Mouse (Mus musculus) embryonic facial prominence, embryonic 12.5 days (tissue): ENCODE results near the gene Nxnl1. TPM values are rescaled to one million over a fixed set of nuclear protein-coding genes. Genes with fewer than 3 reads are reported as not detected.

Experiments
- ATAC-seq: fragments of 200-750 bp; cut with Nextera tagmentation; 2 replicates; pipeline ENCODE4 v1.8.0; 2017; ENCODE audit not compliant: insufficient number of reproducible peaks, insufficient read depth, low FRiP score, low TSS enrichment
- H3K27ac ChIP-seq: fragments of 300-500 bp; sonication (generic); 2 replicates; pipeline ENCODE4 v1.5.1; 2016; ENCODE audit warnings: mild to moderate bottlenecking
- H3K27me3 ChIP-seq: fragments of 300-500 bp; sonication (generic); 2 replicates; pipeline ENCODE4 v1.6.1; 2016; ENCODE audit warnings: mild to moderate bottlenecking, moderate library complexity
- H3K36me3 ChIP-seq: fragments of 300-500 bp; sonication (generic); 2 replicates; pipeline ENCODE4 v1.6.1; 2016; ENCODE audit warnings: mild to moderate bottlenecking
- H3K4me1 ChIP-seq: fragments of 300-500 bp; sonication (generic); 2 replicates; pipeline ENCODE4 v1.6.1; 2016
- H3K4me2 ChIP-seq: fragments of 300-500 bp; sonication (generic); replicated peaks from 2 replicates; pipeline ENCODE4 v1.6.1; 2016; ENCODE audit warnings: mild to moderate bottlenecking, moderate library complexity
- H3K4me3 ChIP-seq: fragments of 300-500 bp; sonication (generic); 2 replicates; pipeline ENCODE4 v1.5.1; 2016; ENCODE audit warnings: mild to moderate bottlenecking
- H3K9ac ChIP-seq: fragments of 300-500 bp; sonication (generic); 2 replicates; pipeline ENCODE4 v1.6.1; 2016; ENCODE audit warnings: mild to moderate bottlenecking, moderate library complexity
- H3K9me3 ChIP-seq: fragments of 300-500 bp; sonication (generic); 2 replicates; pipeline ENCODE4 v1.6.1; 2016; ENCODE audit warnings: mild to moderate bottlenecking, moderate library complexity
- WGBS: fragments of 180-500 bp; shearing (Covaris S2); methylation state at CpG from one replicate; pipeline ENCODE4 v1.1.7; 2016; 5-methylcytosine and 5-hydroxymethylcytosine counted together
- polyA plus RNA-seq: library from polyadenylated mRNA; unstranded; fragments of >200 nt; fragmentation: Nextera tagmentation; extraction: Ambion mirVana; gene quantifications from 2 replicates; pipeline ENCODE4 v1.2.1, GENCODE M21; 2016

Nxnl1 gene
- polyA plus RNA-seq, 1 experiment from 2014 or later = not detected

DNA sequence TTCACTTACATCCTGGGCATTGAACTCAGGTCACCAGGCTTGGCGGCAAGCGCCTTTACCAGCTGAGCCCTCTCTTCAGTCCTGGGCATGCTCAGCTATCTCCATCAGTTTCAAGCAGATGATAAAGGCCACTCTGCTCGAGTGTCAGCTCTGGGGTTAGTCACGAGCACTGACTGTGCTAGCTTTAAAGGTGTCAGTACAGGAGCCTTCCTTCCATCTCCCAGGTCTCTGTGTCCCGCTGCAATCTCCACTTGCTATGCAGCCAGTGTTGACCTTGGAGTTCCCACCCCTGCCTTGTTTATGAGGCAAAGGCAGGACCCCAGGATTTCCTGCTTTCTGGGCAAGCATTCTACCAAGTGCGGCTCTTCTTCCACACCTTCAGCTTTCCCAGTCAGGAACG is 1.2 kb upstream of the Nxnl1 start:
- WGBS = 69% methylated on average over 7 of the region's 7 CpGs
- no peaks in the 10 kb centered on the region for H3K36me3 ChIP-seq
- H3K27ac ChIP-seq = no peak overlapping the region

DNA sequence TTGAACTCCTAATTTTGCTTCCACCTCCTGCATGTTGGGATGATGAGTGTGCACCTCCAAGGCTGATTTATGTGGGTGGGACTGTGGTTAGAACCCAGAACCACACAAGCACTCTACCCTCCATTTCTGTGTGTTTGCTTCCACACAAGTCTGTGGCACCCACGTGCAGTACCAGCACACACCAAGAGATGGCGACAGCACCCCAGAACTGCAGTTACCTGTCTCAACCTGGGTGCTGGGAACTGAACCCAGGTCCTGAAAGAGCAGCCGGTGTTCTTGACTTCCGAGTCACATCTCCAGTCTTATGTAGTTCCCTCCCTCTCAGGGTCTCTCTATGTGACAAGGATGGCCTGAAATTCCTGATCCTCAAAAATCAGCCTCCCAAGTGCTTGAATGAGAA is 2.4 kb downstream of the Nxnl1 start:
- Histone ChIP-seq H3K27ac (no peak overlapping the region), H3K9me3 (no peaks in the 10 kb centered on the region), H3K9ac (no peak overlapping the region), H3K4me1 (peaks cover 6% of the 10 kb centered on the region; the same call in 1 of the 2 replicates), H3K27me3 (peaks cover 70% of the 10 kb centered on the region), H3K4me3 (no peak overlapping the region), H3K36me3 (no peaks in the 10 kb centered on the region), H3K4me2 (no peak overlapping the region)
- WGBS = 90% methylated on average over 4 of the region's 4 CpGs
- ATAC-seq = no peak

More for the DNA sequence above, 1.2 kb upstream of the Nxnl1 start:
- Histone ChIP-seq H3K4me3 (no peak overlapping the region), H3K4me2 (no peak overlapping the region), H3K9me3 (no peaks in the 10 kb centered on the region), H3K4me1 (peaks cover 16% of the 10 kb centered on the region; the same call in 1 of the 2 replicates), H3K27me3 (peaks cover 40% of the 10 kb centered on the region), H3K9ac (no peak overlapping the region)
- no peak for ATAC-seq

DNA sequence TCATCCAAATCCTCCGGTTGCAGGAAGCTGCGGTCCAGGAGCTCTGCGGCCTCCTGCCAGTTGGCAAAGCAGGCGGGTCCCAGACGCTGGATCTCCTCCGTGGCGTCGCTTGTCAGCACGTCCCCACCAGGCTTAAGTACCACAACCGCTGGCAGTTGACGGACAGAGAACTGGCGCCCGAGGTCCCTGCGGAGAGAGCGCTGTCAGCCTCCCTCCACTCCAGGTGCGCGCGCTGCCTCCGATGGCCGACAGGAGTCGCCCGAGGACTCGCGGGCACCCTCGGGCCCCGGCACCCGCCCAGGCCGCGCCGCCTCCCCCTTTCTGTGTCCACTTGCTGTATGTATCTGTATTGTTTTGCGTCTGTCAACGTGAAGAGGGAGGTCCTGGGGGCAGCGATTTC is 3.6 kb downstream of the Nxnl1 start:
- Histone ChIP-seq H3K4me3 (peak overlapping the region; percentile 23), H3K4me1 (peaks cover 7% of the 10 kb centered on the region; the same call in 1 of the 2 replicates), H3K36me3 (no peaks in the 10 kb centered on the region), H3K27me3 (peaks cover 70% of the 10 kb centered on the region), H3K9me3 (no peaks in the 10 kb centered on the region), H3K9ac (0 out of 2 replicates have a peak overlapping the region, but pooled peaks have one; percentile 10), H3K27ac (no peak overlapping the region), H3K4me2 (peak overlapping the region; percentile 46)
- under 1% methylated on average over 33 of the region's 33 CpGs for WGBS
- ATAC-seq = no peak

DNA sequence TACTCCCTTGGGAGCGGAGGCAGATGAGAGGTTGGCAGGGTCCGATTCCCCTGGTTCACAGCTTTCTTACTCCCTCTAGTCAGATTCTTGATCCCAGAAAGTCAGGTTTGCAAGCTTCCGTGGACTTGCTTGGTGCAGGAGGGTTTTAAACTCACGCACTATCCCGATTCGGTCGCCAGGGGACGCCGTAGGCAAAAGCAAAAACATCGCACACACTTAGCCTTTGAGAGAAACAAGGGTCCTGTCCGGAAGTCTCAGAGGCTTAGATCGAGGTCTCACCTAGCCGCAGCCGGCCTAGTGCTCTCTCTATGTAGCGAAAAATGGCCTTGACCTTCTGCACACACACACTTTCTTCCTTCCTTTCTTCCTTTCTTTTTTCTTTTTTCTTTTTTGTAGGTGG is 5.0 kb downstream of the Nxnl1 start:
- H3K27ac ChIP-seq = no peak overlapping the region
- no peak overlapping the region for H3K4me3 ChIP-seq
- WGBS = 2% methylated on average over 15 of the region's 15 CpGs
- no peak overlapping the region for H3K9ac ChIP-seq
- no peaks in the 10 kb centered on the region for H3K9me3 ChIP-seq
- H3K4me2 ChIP-seq = no peak overlapping the region
- H3K36me3 ChIP-seq = no peaks in the 10 kb centered on the region
- no peak for ATAC-seq
- H3K4me1 ChIP-seq = peaks cover 7% of the 10 kb centered on the region; the same call in 1 of the 2 replicates
- peaks cover 76% of the 10 kb centered on the region for H3K27me3 ChIP-seq

DNA sequence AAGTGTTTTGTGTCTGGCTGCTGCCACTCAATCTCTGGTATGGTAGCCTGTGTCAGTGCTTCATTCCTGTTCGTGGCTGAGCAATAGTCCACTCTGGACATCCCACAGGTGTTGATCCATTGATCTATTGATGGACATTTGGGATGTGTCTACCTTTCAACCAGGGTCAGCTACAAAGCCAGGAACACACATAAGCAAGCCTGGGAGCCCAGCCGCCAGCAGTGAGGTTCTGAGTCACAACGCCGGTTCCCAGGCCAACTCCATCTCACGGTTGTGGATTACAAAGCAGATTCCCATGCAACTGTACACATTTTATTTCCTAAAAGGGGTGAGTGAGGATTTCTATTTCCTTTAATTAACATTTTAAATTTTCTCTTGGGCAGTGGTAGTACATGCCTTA is 5.6 kb downstream of the Nxnl1 start:
- ATAC-seq = no peak
- H3K9me3 ChIP-seq = no peaks in the 10 kb centered on the region
- H3K4me1 ChIP-seq = peaks cover 7% of the 10 kb centered on the region; the same call in 1 of the 2 replicates
- peaks cover 82% of the 10 kb centered on the region for H3K27me3 ChIP-seq
- no peak overlapping the region for H3K9ac ChIP-seq
- H3K4me2 ChIP-seq = no peak overlapping the region
- H3K36me3 ChIP-seq = no peaks in the 10 kb centered on the region
- no peak overlapping the region for H3K4me3 ChIP-seq
- 81% methylated on average over 5 of the region's 5 CpGs for WGBS
- H3K27ac ChIP-seq = no peak overlapping the region

DNA sequence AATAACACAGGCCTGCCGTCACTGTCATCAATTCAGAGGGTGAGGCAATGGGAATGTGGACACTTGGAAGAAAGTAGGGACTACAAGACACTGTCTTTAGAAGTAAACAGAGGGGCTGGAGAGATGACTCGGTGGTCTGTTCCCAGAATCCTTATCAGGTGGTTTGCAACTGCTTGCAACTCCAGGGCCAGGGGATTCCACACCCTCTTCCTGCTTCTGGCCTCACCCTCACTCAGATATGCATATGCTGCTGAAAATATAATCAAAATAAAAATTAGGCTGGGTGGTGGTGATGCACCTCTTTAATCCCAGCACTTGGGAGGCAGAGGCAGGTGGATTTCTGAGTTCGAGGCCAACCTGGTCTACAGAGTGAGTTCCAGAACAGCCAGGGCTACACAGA is 6.3 kb downstream of the Nxnl1 start:
- Histone ChIP-seq H3K4me2 (no peak overlapping the region), H3K27me3 (peaks cover 83% of the 10 kb centered on the region), H3K4me3 (no peak overlapping the region), H3K36me3 (no peaks in the 10 kb centered on the region), H3K27ac (no peak overlapping the region), H3K9me3 (no peaks in the 10 kb centered on the region), H3K9ac (no peak overlapping the region), H3K4me1 (peaks cover 7% of the 10 kb centered on the region; the same call in 1 of the 2 replicates)
- WGBS = 80% methylated on average over 3 of the region's 3 CpGs
- ATAC-seq = no peak

DNA sequence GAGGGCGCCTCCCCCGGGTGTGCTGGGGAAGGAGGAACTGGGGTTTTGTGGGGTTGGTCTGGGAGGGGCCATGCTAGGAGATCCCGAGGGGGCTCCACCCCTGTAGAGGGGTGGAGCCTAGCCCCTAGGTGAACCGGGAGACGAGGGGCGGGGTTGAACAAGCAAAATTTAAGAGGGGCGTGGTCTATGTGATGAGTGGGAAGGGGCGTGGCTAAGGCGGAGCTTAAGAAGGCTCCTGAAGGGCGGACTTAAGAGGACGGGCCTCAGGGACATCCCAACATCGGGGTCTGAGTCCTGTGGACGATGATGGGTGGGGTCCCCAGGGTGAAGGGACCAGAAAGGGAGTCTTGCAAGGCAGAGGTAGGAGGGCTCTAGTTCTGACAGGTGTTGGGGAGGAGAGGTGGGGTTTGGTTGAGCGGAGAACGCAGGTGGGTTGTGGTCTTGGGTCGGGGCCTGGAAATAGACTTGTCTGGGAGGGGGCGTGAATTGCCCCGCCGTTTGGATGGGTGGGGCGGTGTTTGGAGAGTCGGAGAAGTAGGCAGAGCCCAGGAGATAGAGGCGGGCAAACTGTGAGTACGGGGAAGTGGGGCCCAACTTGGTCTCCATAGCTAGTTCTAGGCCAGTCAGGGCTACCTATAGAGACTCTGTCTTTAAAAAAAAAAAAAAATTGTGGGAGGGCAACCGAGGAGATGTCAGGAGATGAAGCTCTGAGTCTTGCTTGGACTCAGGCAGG is 7.3 kb downstream of the Nxnl1 start:
- Histone ChIP-seq H3K9ac (no peak overlapping the region), H3K9me3 (no peaks in the 10 kb centered on the region), H3K4me1 (peaks cover 7% of the 10 kb centered on the region; the same call in 1 of the 2 replicates), H3K27ac (no peak overlapping the region), H3K36me3 (no peaks in the 10 kb centered on the region), H3K4me2 (peak overlapping the region; percentile 50), H3K27me3 (peaks cover 81% of the 10 kb centered on the region), H3K4me3 (peak overlapping the region; percentile 33)
- 2% methylated on average over 23 of the region's 24 CpGs for WGBS
- ATAC-seq = no peak

DNA sequence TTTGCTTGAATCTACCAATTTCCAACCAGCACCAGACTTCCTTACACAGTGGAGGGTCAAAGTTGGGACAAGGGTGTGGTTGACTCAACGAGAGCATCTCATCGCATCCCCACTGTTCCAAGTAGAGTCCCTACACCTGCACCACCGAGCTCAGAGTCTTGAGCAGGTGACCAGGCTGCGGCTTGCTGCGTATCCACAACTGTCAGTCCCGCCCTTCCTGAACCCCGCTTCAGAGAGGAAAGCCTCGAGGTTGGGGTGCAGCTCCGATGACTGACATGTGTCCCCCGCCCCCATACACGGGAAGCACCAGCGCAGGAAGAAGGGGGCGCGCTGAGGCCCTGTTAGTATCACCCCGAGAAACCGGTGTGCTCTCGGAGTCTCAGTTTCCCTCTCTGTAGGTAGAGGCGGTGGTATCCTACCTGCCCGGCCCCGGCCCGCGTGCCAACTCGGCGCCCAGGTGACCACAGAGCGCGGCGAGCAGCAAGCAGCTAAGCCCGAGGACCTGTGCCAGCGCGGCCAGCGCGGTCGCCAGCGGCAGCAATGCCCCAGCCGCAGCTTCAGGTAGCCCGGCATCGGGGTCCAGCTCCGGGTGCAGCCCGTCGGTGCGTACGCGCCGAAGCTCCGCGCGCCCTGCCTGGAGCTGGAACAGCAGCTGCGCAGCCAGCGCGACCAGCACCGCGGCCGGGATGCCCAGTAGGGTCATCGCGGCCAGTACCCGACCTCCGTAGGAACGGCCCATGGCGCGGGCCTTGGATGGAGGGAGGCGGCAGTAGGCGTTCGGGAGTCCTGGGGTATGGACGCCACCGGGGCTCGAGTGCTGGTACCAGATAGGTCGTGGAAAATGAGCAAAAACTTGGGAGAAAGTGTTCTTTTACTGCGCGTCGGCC is 8.1 kb downstream of the Nxnl1 start, which contains the start of gene Tmem221:
TSS of gene Tmem221 (minus strand) at position 801 of the 887 bp plus-strand sequence.
- Histone ChIP-seq H3K4me3 (peak within 1 kb of the TSS; percentile 33), H3K9me3 (no peaks in the 10 kb centered on the region), H3K27ac (no peak within 1 kb of the TSS), H3K4me1 (peaks cover 7% of the 10 kb centered on the region; the same call in 1 of the 2 replicates), H3K36me3 (no peaks in the 10 kb centered on the region), H3K9ac (peak within 1 kb of the TSS; percentile 17; the same call in 1 of the 2 replicates), H3K27me3 (peaks cover 78% of the 10 kb centered on the region), H3K4me2 (peak within 1 kb of the TSS; percentile 50)
- 4% methylated on average over 70 of the region's 70 CpGs for WGBS
- no peak for ATAC-seq

DNA sequence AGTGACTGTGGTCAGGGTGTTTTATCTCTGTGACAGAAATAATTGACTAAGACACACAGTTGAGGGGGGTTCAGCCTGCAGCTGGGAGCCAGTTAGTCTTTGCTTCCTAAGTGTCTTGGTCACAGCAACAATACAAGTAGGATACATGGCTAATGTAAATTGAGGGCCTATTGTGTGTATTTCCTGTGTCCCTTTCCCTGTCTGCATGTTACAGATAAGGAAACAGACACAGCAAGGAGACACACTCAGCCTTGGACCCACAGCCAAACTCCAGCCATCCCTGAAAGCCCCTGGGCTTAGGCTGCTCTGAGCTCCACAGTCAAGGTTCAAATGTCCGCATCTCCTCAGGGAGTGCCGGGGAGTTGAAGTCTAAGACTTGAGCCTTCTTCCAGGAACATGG is 11.8 kb downstream of the Nxnl1 start:
- no peak for ATAC-seq
- Histone ChIP-seq H3K27me3 (peaks cover 43% of the 10 kb centered on the region), H3K4me2 (no peak overlapping the region), H3K4me3 (no peak overlapping the region), H3K9me3 (no peaks in the 10 kb centered on the region), H3K27ac (no peak overlapping the region), H3K9ac (no peak overlapping the region), H3K36me3 (no peaks in the 10 kb centered on the region), H3K4me1 (peaks cover 10% of the 10 kb centered on the region; the same call in 1 of the 2 replicates)
- WGBS = 80% methylated on average over 2 of the region's 2 CpGs

DNA sequence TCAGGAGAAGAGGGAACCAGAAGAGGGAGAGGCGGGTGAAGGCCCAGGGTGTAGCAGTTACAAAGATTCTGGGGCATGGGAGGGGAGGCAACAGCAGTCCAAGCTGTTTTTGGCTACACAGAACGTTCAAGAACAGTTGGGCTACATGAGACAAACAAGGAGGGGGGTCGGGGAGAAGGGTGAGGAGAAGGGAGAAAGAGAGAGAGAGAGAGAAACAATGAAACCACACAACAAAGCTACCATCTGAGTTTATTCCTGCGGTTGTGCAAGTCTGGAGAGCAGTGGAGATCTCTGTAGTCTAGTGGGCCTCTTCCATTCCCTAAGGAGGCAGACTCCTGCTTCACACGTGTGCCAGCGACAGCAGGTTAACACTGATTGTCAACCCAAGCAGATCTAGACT is 12.4 kb downstream of the Nxnl1 start:
- no peaks in the 10 kb centered on the region for H3K36me3 ChIP-seq
- H3K4me2 ChIP-seq = no peak overlapping the region
- no peak for ATAC-seq
- H3K4me3 ChIP-seq = no peak overlapping the region
- WGBS = 64% methylated on average over 6 of the region's 6 CpGs
- H3K9ac ChIP-seq = no peak overlapping the region
- peaks cover 10% of the 10 kb centered on the region; the same call in 1 of the 2 replicates for H3K4me1 ChIP-seq
- no peak overlapping the region for H3K27ac ChIP-seq
- peaks cover 37% of the 10 kb centered on the region for H3K27me3 ChIP-seq
- no peaks in the 10 kb centered on the region for H3K9me3 ChIP-seq

DNA sequence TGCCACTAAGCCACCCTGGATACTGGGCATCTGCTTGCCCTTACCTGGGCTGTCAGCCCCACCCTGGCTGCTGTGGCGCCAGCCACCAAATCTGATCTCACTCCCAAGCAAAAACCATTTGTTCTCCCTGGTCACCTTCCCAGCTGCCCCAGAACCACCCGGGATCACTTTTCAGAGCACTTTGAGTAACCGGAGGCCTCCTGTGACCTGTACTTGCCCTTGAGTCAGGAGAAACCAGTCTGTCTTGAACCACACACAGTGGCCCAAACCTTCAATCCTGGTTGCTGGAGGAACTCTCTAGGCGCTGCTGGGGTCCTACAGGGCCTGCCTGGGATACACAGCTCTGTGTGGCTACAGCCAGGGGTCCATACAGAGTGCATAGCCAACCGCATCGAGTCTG is 13.6 kb downstream of the Nxnl1 start:
- Histone ChIP-seq H3K9ac (no peak overlapping the region), H3K36me3 (peaks cover 8% of the 10 kb centered on the region), H3K9me3 (no peaks in the 10 kb centered on the region), H3K27me3 (peaks cover 25% of the 10 kb centered on the region), H3K4me2 (no peak overlapping the region), H3K4me1 (peaks cover 3% of the 10 kb centered on the region; the same call in 1 of the 2 replicates), H3K27ac (0 out of 2 replicates have a peak overlapping the region, but pooled peaks have one; percentile 30), H3K4me3 (no peak overlapping the region)
- whole genome bisulfite sequencing = 49% methylated on average over 6 of the region's 6 CpGs
- no peak for ATAC-seq
